Mouse (Mus musculus) megakaryocyte, embryonic 14.5 days (primary cell): ENCODE data around the gene Gsn. TPM values are rescaled to one million over a fixed set of nuclear protein-coding genes. Genes with fewer than 3 reads are reported as not detected.

Experiments
- H3K27me3 ChIP-seq: replicated peaks from 2 replicates; pipeline ENCODE3; 2012; ENCODE audit warnings: inconsistent platforms
- H3K36me3 ChIP-seq: replicated peaks from 2 replicates; pipeline ENCODE3; 2012; ENCODE audit warnings: low read length, inconsistent platforms, mixed read lengths
- H3K4me1 ChIP-seq: 2 replicates; pipeline ENCODE4 v1.6.1; 2012; ENCODE audit warnings: inconsistent platforms
- H3K4me3 ChIP-seq: replicated peaks from 2 replicates; pipeline ENCODE3; 2012; ENCODE audit warnings: moderate library complexity, mild to moderate bottlenecking, inconsistent platforms
- H3K9me3 ChIP-seq: 2 replicates; pipeline ENCODE4 v1.6.1; 2012; ENCODE audit warnings: inconsistent platforms
- FLI1 ChIP-seq: IDR thresholded peaks from 2 replicates; pipeline ENCODE4 v1.6.1; 2012; ENCODE audit warnings: low read length, inconsistent platforms, mixed read lengths
- GATA1 ChIP-seq: IDR thresholded peaks from 3 replicates; pipeline ENCODE4 v1.6.1; 2012; ENCODE audit warnings: mixed read lengths, low read length, inconsistent platforms, borderline replicate concordance
- polyA plus RNA-seq: library from polyadenylated mRNA; stranded (reverse); fragments of >175 nt; gene quantifications from 2 replicates; pipeline ENCODE4 v1.2.3, GENCODE M21; 2012; ENCODE audit warnings: low replicate concordance; ENCODE audit not compliant: insufficient read depth

Gsn gene
- polyA plus RNA-seq, 1 experiment: 422 TPM

GRCm38 (mm10) chr2:35265775-35266174, 9.6 kb downstream of the Gsn start:
- Histone ChIP-seq H3K9me3 (no peaks in the 10 kb centered on the region), H3K36me3 (peaks cover 96% of the 10 kb centered on the region), H3K4me3 (no peak overlapping the region), H3K4me1 (peaks cover 100% of the 10 kb centered on the region), H3K27me3 (no peaks in the 10 kb centered on the region)
- TF ChIP-seq FLI1: no peak
- no peak for TF ChIP-seq GATA1

GRCm38 (mm10) chr2:35266251-35266905, 10.2 kb downstream of the Gsn start:
- no peak for TF ChIP-seq FLI1
- TF ChIP-seq GATA1: no peak

GRCm38 (mm10) chr2:35267156-35267875, 11.1 kb downstream of the Gsn start:
- peaks cover 86% of the 10 kb centered on the region for H3K36me3 ChIP-seq
- H3K4me3 ChIP-seq: no peak overlapping the region
- H3K9me3 ChIP-seq: no peaks in the 10 kb centered on the region
- H3K4me1 ChIP-seq: peaks cover 100% of the 10 kb centered on the region
- no peak for TF ChIP-seq GATA1
- no peak for TF ChIP-seq FLI1
- no peaks in the 10 kb centered on the region for H3K27me3 ChIP-seq

More at GRCm38 (mm10) chr2:35266251-35266905, 10.2 kb downstream of the Gsn start:
- Histone ChIP-seq H3K4me1 (peaks cover 100% of the 10 kb centered on the region), H3K4me3 (no peak overlapping the region), H3K9me3 (no peaks in the 10 kb centered on the region), H3K27me3 (no peaks in the 10 kb centered on the region), H3K36me3 (peaks cover 95% of the 10 kb centered on the region)

- TF ChIP-seq FLI1 (no peak), GATA1 (no peak)
- peaks cover 100% of the 10 kb centered on the region for H3K4me1 ChIP-seq
- no peak overlapping the region for H3K4me3 ChIP-seq
- peaks cover 87% of the 10 kb centered on the region for H3K36me3 ChIP-seq
- H3K27me3 ChIP-seq: no peaks in the 10 kb centered on the region
- no peaks in the 10 kb centered on the region for H3K9me3 ChIP-seq
Measured at GRCm38 (mm10) chr2:35267876-35268566, 11.8 kb downstream of the Gsn start.

- TF ChIP-seq GATA1: no peak
- TF ChIP-seq FLI1: no peak
- peak overlapping the region; percentile 53 for H3K4me3 ChIP-seq
- no peaks in the 10 kb centered on the region for H3K27me3 ChIP-seq
- peaks cover 87% of the 10 kb centered on the region for H3K36me3 ChIP-seq
- no peaks in the 10 kb centered on the region for H3K9me3 ChIP-seq
- peaks cover 100% of the 10 kb centered on the region for H3K4me1 ChIP-seq
Measured at GRCm38 (mm10) chr2:35269136-35269535, 13.0 kb downstream of the Gsn start.

GRCm38 (mm10) chr2:35269716-35270260, 13.6 kb downstream of the Gsn start:
- H3K4me1 ChIP-seq: peaks cover 100% of the 10 kb centered on the region
- peak overlapping the region; percentile 86 for H3K4me3 ChIP-seq
- H3K9me3 ChIP-seq: no peaks in the 10 kb centered on the region
- H3K36me3 ChIP-seq: peaks cover 88% of the 10 kb centered on the region
- TF ChIP-seq GATA1 (no peak), FLI1 (no peak)
- H3K27me3 ChIP-seq: no peaks in the 10 kb centered on the region

- Histone ChIP-seq H3K4me3 (peak overlapping the region; percentile 86), H3K36me3 (peaks cover 88% of the 10 kb centered on the region), H3K4me1 (peaks cover 95% of the 10 kb centered on the region), H3K27me3 (no peaks in the 10 kb centered on the region), H3K9me3 (no peaks in the 10 kb centered on the region)
- TF ChIP-seq GATA1 (no peak), FLI1 (no peak)
Measured at GRCm38 (mm10) chr2:35270531-35270984, 14.4 kb downstream of the Gsn start.

GRCm38 (mm10) chr2:35271817-35272216, 15.6 kb downstream of the Gsn start:
- Histone ChIP-seq H3K4me3 (peak overlapping the region; percentile 84), H3K36me3 (peaks cover 84% of the 10 kb centered on the region), H3K27me3 (no peaks in the 10 kb centered on the region), H3K4me1 (peaks cover 94% of the 10 kb centered on the region), H3K9me3 (no peaks in the 10 kb centered on the region)
- TF ChIP-seq FLI1: no peak
- no peak for TF ChIP-seq GATA1

- TF ChIP-seq FLI1: no peak
- no peak for TF ChIP-seq GATA1
- Histone ChIP-seq H3K4me1 (peaks cover 94% of the 10 kb centered on the region), H3K36me3 (peaks cover 83% of the 10 kb centered on the region), H3K4me3 (peak overlapping the region; percentile 68), H3K27me3 (no peaks in the 10 kb centered on the region), H3K9me3 (no peaks in the 10 kb centered on the region)
Measured at GRCm38 (mm10) chr2:35272881-35273280, 16.7 kb downstream of the Gsn start.

- Histone ChIP-seq H3K36me3 (peaks cover 83% of the 10 kb centered on the region), H3K27me3 (no peaks in the 10 kb centered on the region), H3K9me3 (no peaks in the 10 kb centered on the region), H3K4me1 (peaks cover 94% of the 10 kb centered on the region), H3K4me3 (no peak overlapping the region)
- TF ChIP-seq GATA1: no peak
- TF ChIP-seq FLI1: no peak
Measured at GRCm38 (mm10) chr2:35273536-35273935, 17.4 kb downstream of the Gsn start.
